Mouse (Mus musculus) neural tube, embryonic 12.5 days (tissue): ENCODE results near the gene Brd3os. TPM values are rescaled to one million over a fixed set of nuclear protein-coding genes. Genes with fewer than 3 reads are reported as not detected.

Experiments
- ATAC-seq: fragments of 200-750 bp; cut with Nextera tagmentation; 2 replicates; pipeline ENCODE4 v1.8.0; 2017; ENCODE audit warnings: low read depth, mild to moderate bottlenecking, moderate TSS enrichment, moderate library complexity; ENCODE audit not compliant: low FRiP score
- H3K27ac ChIP-seq: fragments of 300-500 bp; sonication (generic); 2 replicates; pipeline ENCODE4 v1.5.1; 2016
- H3K27me3 ChIP-seq: fragments of 300-500 bp; sonication (generic); replicated peaks from 2 replicates; pipeline ENCODE4 v1.6.1; 2016; ENCODE audit warnings: mild to moderate bottlenecking
- H3K36me3 ChIP-seq: fragments of 300-500 bp; sonication (generic); 2 replicates; pipeline ENCODE4 v1.6.1; 2016; ENCODE audit warnings: mild to moderate bottlenecking
- H3K4me1 ChIP-seq: fragments of 300-500 bp; sonication (generic); 2 replicates; pipeline ENCODE4 v1.6.1; 2016
- H3K4me2 ChIP-seq: fragments of 300-500 bp; sonication (generic); replicated peaks from 2 replicates; pipeline ENCODE4 v1.6.1; 2016; ENCODE audit warnings: mild to moderate bottlenecking
- H3K4me3 ChIP-seq: fragments of 300-500 bp; sonication (generic); 2 replicates; pipeline ENCODE4 v1.5.1; 2016
- H3K9ac ChIP-seq: fragments of 300-500 bp; sonication (generic); 2 replicates; pipeline ENCODE4 v1.6.1; 2016; ENCODE audit warnings: mild to moderate bottlenecking
- H3K9me3 ChIP-seq: fragments of 300-500 bp; sonication (generic); 2 replicates; pipeline ENCODE4 v1.6.1; 2016; ENCODE audit warnings: mild to moderate bottlenecking
- WGBS: fragments of 180-500 bp; shearing (Covaris S2); methylation state at CpG from one replicate; pipeline ENCODE4 v1.1.7; 2016; 5-methylcytosine and 5-hydroxymethylcytosine counted together
- polyA plus RNA-seq: library from polyadenylated mRNA; unstranded; fragments of >200 nt; fragmentation: Nextera tagmentation; extraction: Ambion mirVana; gene quantifications from 2 replicates; pipeline ENCODE4 v1.2.1, GENCODE M21; 2016

Brd3os gene
- polyA plus RNA-seq, 1 experiment from 2014 or later: 19.5 TPM

DNA sequence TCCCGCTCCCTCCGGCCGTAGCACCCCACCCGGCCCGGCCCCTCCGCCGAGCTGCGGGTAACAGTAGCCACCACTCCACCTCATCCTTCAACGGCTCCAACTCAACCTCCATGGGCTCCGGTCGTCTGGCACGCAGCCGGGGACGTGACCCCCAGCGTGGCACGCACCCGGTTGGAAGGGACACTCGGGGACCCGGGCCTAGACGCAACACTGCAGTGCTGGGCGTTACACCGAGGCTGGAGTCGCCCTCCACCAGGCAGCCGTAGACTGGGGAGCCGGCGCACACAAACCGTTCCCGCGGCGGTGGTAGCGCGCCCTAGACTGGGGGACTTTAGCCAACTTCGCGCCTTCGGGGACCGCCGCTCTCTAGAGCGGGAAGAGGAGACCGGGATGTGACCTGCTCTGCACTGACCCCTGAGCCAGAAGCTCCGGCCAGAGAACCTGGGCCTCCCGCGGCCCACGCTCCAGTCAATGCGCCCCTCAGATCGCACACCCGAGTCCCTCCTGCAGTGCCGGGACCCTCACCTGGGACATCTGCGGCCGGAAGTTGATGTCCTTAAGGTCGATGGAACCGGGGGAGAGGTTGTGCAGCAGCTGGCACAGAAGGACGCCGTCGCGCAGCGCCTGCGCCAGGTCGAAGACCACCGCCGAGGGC, 16.2 kb upstream of the Brd3os start:
- Histone ChIP-seq H3K27me3 (no peaks in the 10 kb centered on the region), H3K27ac (peak overlapping the region; percentile 43; the same call in 1 of the 2 replicates), H3K36me3 (no peaks in the 10 kb centered on the region), H3K4me1 (peaks cover 58% of the 10 kb centered on the region), H3K9me3 (no peaks in the 10 kb centered on the region), H3K4me3 (peak overlapping the region; percentile 97), H3K9ac (peak overlapping the region; percentile 95), H3K4me2 (peak overlapping the region; percentile 98)
- under 1% methylated on average over 60 of the region's 60 CpGs for WGBS
- ATAC-seq: peak; percentile 22; the same call in 1 of the 2 replicates

GRCm38 (mm10) chr2:27426406-27426854, 15.7 kb upstream of the Brd3os start:
- under 1% methylated on average over 63 of the region's 64 CpGs for WGBS
- H3K9ac ChIP-seq: peak overlapping the region; percentile 95
- peak overlapping the region; percentile 86 for H3K27ac ChIP-seq
- H3K9me3 ChIP-seq: no peaks in the 10 kb centered on the region
- H3K4me2 ChIP-seq: peak overlapping the region; percentile 98
- ATAC-seq: peak; percentile 29
- H3K4me1 ChIP-seq: peaks cover 52% of the 10 kb centered on the region
- no peaks in the 10 kb centered on the region for H3K27me3 ChIP-seq
- H3K36me3 ChIP-seq: no peaks in the 10 kb centered on the region
- H3K4me3 ChIP-seq: peak overlapping the region; percentile 97

DNA sequence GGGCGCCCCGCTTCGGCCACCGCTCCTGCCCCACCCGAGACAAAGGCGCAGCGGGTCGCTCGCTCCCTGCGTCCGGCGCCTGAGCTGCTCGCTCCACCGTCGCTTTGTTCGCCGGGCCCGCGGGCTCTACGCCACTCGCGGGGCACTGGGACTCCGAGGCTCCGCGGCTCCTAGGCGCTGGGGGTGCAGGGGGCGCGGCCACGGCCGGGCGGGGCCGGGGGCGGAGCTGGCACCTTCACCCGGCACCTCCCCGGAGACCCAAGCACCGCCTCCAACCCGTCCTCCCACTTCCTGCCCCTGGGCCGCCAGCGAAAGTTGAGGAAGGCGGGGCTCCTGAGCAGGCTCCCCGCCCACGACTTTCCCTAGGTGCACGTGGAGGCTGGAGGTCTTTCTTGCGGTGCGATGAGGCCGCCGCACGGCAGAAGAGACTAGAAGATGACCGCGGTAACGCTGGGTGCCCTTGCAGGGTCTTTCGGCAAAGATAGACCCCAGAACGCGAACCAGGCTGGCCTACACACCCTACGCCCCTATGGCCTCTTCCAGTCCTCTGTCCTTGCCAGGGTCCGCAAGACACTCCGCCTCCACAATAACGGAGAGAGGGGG, 15.2 kb upstream of the Brd3os start, which contains the start of gene Vav2:
TSS of gene Vav2 (minus strand) at position 179 of the 603 bp plus-strand sequence.
- Histone ChIP-seq H3K4me2 (peak within 1 kb of the TSS; percentile 98), H3K36me3 (no peaks in the 10 kb centered on the region), H3K4me3 (peak within 1 kb of the TSS; percentile 97), H3K9ac (peak within 1 kb of the TSS; percentile 95), H3K27ac (peak within 1 kb of the TSS; percentile 86), H3K4me1 (peaks cover 47% of the 10 kb centered on the region), H3K27me3 (no peaks in the 10 kb centered on the region), H3K9me3 (no peaks in the 10 kb centered on the region)
- ATAC-seq: peak; percentile 85
- 1% methylated on average over 58 of the region's 58 CpGs for WGBS

DNA sequence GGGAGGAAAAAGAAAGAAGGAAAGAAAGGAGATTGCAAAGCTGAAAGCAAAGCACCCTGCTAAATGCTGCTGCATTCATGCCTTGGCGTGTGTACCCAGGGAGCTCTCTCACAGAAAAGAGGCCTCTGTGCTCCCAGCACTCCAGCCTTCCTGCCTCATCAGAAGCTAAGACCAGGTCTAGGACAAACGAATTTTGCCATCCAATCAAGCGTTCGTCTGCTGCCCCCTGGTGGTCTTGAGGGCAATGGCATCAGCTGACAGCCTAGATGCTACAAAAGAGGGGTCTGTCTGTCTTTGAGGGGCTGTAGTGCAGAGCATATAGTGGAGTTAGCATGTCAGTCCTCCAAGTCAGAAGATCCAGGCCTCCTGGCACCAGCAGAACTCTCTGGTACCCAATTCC, 14.1 kb upstream of the Brd3os start:
- no peak overlapping the region for H3K27ac ChIP-seq
- H3K27me3 ChIP-seq: no peaks in the 10 kb centered on the region
- no peaks in the 10 kb centered on the region for H3K9me3 ChIP-seq
- no peaks in the 10 kb centered on the region for H3K36me3 ChIP-seq
- 0 out of 2 replicates have a peak, but pooled peaks have one; percentile 19 for ATAC-seq
- H3K4me3 ChIP-seq: no peak overlapping the region
- peaks cover 36% of the 10 kb centered on the region for H3K4me1 ChIP-seq
- no peak overlapping the region for H3K9ac ChIP-seq
- 0% methylated on average over 4 of the region's 4 CpGs for WGBS
- H3K4me2 ChIP-seq: peak overlapping the region; percentile 98; the same call in 1 of the 2 replicates

GRCm38 (mm10) chr2:27430621-27431020, 11.5 kb upstream of the Brd3os start:
- H3K27ac ChIP-seq: no peak overlapping the region
- H3K9ac ChIP-seq: no peak overlapping the region
- H3K4me3 ChIP-seq: no peak overlapping the region
- H3K36me3 ChIP-seq: no peaks in the 10 kb centered on the region
- peaks cover 11% of the 10 kb centered on the region for H3K4me1 ChIP-seq
- no peak for ATAC-seq
- H3K9me3 ChIP-seq: no peaks in the 10 kb centered on the region
- no peaks in the 10 kb centered on the region for H3K27me3 ChIP-seq
- no peak overlapping the region for H3K4me2 ChIP-seq
- 95% methylated on average over 7 of the region's 7 CpGs for WGBS

- H3K36me3 ChIP-seq: no peaks in the 10 kb centered on the region
- no peak overlapping the region for H3K4me2 ChIP-seq
- WGBS: 89% methylated on average over 2 of the region's 2 CpGs
Observed at GRCm38 (mm10) chr2:27432599-27432998, 9.5 kb upstream of the Brd3os start.

GRCm38 (mm10) chr2:27437876-27438275, 4.2 kb upstream of the Brd3os start:
- Histone ChIP-seq H3K4me3 (no peak overlapping the region), H3K9me3 (no peaks in the 10 kb centered on the region), H3K4me2 (no peak overlapping the region), H3K27me3 (no peaks in the 10 kb centered on the region), H3K36me3 (no peaks in the 10 kb centered on the region), H3K4me1 (peaks cover 3% of the 10 kb centered on the region), H3K27ac (no peak overlapping the region), H3K9ac (no peak overlapping the region)
- WGBS: 71% methylated on average over 1 of the region's 1 CpGs
- no peak for ATAC-seq

More at GRCm38 (mm10) chr2:27432599-27432998, 9.5 kb upstream of the Brd3os start:
- ATAC-seq: no peak
- H3K27ac ChIP-seq: no peak overlapping the region
- H3K9ac ChIP-seq: no peak overlapping the region
- H3K4me3 ChIP-seq: no peak overlapping the region
- H3K27me3 ChIP-seq: no peaks in the 10 kb centered on the region
- H3K9me3 ChIP-seq: no peaks in the 10 kb centered on the region
- H3K4me1 ChIP-seq: peaks cover 5% of the 10 kb centered on the region

GRCm38 (mm10) chr2:27438281-27438680, 3.8 kb upstream of the Brd3os start:
- Histone ChIP-seq H3K27me3 (no peaks in the 10 kb centered on the region), H3K36me3 (no peaks in the 10 kb centered on the region), H3K9me3 (no peaks in the 10 kb centered on the region), H3K4me2 (no peak overlapping the region), H3K27ac (no peak overlapping the region), H3K9ac (no peak overlapping the region), H3K4me3 (no peak overlapping the region), H3K4me1 (peaks cover 7% of the 10 kb centered on the region)
- 22% methylated on average over 11 of the region's 11 CpGs for WGBS
- ATAC-seq: no peak

DNA sequence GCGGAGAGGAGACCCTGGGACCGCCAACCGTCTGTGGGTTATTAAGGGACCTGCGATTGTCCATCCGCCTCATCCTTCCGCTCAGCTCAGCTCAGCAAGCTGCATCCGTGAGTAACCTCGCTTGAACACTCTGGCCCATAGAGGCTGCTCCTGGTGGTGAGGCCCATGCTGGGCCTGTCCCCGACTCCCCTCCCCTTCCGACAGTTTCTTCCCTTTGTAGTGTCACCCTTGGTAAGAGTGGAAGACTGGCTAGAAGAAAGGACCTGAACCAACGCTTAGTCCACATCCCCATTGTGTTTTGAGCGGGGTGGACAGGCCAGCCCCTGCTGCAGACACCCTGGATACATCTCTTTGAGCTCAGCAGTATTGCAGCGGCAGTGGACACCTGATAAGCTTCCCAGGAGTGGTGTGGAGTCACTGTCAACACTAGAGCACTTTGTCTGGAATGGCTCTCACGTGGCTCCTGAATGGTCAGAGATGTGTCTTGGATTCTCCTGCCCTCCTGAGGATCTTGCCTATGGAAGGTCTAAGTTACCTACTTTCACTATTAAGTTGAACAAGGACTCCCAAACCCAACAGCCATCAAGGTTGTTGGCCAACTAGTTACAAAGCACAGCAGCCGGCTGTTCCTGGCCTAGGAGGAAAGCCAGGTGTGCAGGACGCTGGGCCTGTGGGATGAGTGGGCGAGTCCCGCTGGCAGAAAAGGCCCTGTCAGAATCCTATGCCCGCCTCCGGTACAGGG, 755 bp downstream of the Brd3os start:
- Histone ChIP-seq H3K4me3 (peak overlapping the region; percentile 63), H3K4me1 (peaks cover 13% of the 10 kb centered on the region), H3K36me3 (peaks cover 32% of the 10 kb centered on the region), H3K9me3 (no peaks in the 10 kb centered on the region), H3K27me3 (no peaks in the 10 kb centered on the region), H3K27ac (peak overlapping the region; percentile 37; the same call in 1 of the 2 replicates), H3K9ac (peak overlapping the region; percentile 70), H3K4me2 (peak overlapping the region; percentile 85)
- ATAC-seq: peak; percentile 76
- WGBS: 33% methylated on average over 20 of the region's 20 CpGs

- peak overlapping the region; percentile 85 for H3K4me2 ChIP-seq
- no peaks in the 10 kb centered on the region for H3K9me3 ChIP-seq
- H3K27me3 ChIP-seq: no peaks in the 10 kb centered on the region
- H3K4me1 ChIP-seq: peaks cover 13% of the 10 kb centered on the region
- no peak overlapping the region for H3K27ac ChIP-seq
- H3K9ac ChIP-seq: peak overlapping the region; percentile 70; the same call in 1 of the 2 replicates
- H3K4me3 ChIP-seq: no peak overlapping the region
- H3K36me3 ChIP-seq: peaks cover 37% of the 10 kb centered on the region
- 80% methylated on average over 5 of the region's 5 CpGs for WGBS
- no peak for ATAC-seq
Observed at GRCm38 (mm10) chr2:27443450-27443708, 1.3 kb downstream of the Brd3os start.

DNA sequence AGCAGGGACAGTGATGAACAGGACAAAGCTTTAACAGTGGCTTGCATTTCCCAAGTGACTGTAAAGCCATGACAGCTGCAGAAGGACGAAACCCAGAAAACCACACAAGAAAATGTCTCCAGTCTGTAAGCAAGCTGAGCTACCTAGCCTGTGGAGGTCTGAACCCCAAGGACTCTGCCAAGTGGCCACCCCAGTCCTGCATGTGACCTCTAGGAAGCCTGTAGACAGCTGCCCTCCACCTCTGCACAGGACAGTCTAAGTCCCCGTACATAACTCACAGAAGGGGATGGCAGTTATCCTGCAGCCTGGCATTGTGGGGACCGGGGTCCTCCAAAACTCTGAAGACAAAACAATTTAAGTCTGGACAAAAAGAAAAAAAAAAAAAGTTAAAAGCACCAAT, 3.8 kb downstream of the Brd3os start:
- H3K27ac ChIP-seq: no peak overlapping the region
- 89% methylated on average over 3 of the region's 3 CpGs for WGBS

GRCm38 (mm10) chr2:27446812-27447211, 4.7 kb downstream of the Brd3os start:
- 95% methylated on average over 8 of the region's 8 CpGs for WGBS
- Histone ChIP-seq H3K27ac (no peak overlapping the region), H3K9ac (no peak overlapping the region), H3K9me3 (no peaks in the 10 kb centered on the region), H3K4me2 (no peak overlapping the region), H3K4me3 (no peak overlapping the region), H3K36me3 (peaks cover 71% of the 10 kb centered on the region), H3K27me3 (no peaks in the 10 kb centered on the region), H3K4me1 (peaks cover 13% of the 10 kb centered on the region)
- ATAC-seq: no peak

More for the DNA sequence above, 3.8 kb downstream of the Brd3os start:
- H3K36me3 ChIP-seq: peaks cover 62% of the 10 kb centered on the region
- H3K4me1 ChIP-seq: peaks cover 13% of the 10 kb centered on the region
- H3K27me3 ChIP-seq: no peaks in the 10 kb centered on the region
- H3K9me3 ChIP-seq: no peaks in the 10 kb centered on the region
- H3K4me2 ChIP-seq: no peak overlapping the region
- no peak overlapping the region for H3K4me3 ChIP-seq
- ATAC-seq: no peak
- H3K9ac ChIP-seq: no peak overlapping the region
